Mouse (Mus musculus): Measurements from ENCODE around the gene Gprin1. TPM values are rescaled to one million over a fixed set of nuclear protein-coding genes. Genes with fewer than 3 reads are reported as not detected.

The Gprin1 gene
- polyA plus RNA-seq (2015; fragmentation: Nextera tagmentation; extraction: Ambion mirVana) = 0.12 and 0.14 TPM in 2 replicates

GRCm38 (mm10) chr13:54749864-54750411 lies at the start of gene Gprin1:
TSS of gene Gprin1 (minus strand) at chr13:54749874.

DNA sequence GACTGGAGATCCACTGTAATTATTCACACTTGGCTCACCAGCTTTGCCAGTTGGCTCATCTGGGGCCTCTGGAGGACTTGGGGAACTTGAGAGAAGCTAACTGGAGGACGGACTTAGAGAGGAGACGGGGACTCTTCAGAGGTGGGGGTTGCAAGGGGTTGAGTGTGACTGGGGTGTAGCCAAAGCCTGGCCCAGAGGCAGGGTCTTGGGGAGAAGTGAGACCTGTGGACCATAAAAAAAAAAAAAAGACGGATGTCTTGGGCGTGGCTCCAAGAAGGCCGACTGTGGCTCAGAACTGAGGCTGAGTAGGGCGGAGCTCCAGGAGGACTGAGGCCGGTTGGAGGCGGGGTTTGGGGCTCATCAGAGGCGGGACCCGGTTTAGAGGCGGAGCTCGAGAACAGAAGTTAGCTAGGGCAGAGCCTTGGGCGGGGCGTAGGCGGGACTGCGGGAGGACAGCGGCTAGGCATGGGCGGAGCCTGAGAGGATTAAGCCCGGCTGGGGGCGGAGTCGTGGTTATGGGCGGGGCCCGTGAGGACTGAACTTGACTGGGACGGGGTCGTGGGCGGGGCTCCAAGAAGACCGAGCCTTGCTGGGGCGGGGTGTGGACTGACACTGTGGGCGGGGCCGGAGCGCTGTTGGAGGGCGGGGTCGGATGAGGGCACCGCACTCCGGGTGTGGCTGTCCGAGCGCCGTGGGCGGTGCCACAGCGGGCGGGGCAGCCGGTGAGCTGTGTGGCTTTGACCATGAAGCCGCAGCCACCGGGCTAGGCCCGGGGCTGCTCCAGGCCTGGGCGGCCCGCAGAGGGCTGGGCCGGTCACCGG lies 39.3 kb upstream of the Gprin1 start, which contains the start of gene Tspan17:
Gene Tspan17, plus strand, starts transcription at position 638 of the 821 bp plus-strand sequence.

GRCm38 (mm10) chr13:54783698-54784097 lies 34.0 kb upstream of the Gprin1 start, which contains the start of gene Eif4e1b:
TSS of gene Eif4e1b (plus strand) at chr13:54783998.

GRCm38 (mm10) chr13:54766192-54766768 lies 16.6 kb upstream of the Gprin1 start, which contains the start of gene Sncb:
TSS of gene Sncb (minus strand) at chr13:54766595.

GRCm38 (mm10) chr13:54701243-54701642 lies 48.4 kb downstream of the Gprin1 start, which contains the start of gene Cdhr2:
TSS of gene Cdhr2 (plus strand) at chr13:54701461.

DNA sequence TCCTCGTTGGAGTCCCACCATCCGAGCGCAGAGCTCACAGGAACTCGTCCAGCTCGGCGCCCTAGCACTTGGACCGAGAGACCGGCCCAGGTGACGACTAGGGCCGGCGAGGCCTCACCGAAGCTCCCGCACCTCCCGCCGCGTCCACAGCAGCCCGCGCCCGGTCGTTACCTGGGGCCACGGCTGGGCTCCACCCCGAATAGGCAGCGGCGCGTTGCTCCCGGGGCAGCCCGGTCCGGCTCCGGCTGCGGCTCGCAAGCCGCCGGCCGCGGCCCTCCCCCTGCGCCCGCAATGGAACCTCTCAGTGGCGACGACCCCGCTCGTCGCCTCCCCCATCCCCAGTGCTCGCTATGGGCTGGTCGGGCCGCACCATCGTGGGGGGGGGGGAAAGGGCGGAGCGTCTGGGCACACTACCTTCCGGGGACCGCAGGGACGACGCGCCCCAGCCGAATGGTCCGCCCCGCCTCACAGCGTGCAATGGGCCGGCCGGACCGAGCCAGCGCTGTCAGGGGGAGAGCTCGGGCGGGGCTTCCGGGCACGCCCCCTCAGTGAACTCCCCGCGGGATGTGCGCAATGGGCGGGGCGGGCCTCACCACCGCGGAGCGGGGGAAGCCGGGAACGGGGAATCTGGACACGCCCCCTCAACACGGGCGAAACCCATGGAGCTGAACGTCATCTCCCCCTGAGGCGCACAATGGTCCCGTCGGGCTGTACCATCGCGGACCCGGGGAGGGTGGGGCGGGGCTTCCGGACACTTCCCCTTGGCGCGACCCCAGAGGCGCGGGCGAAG lies 55.9 kb downstream of the Gprin1 start, which contains the start of gene Rnf44:
Gene Rnf44, minus strand, starts transcription at position 350 of the 790 bp plus-strand sequence.

Other genes starting within 250 kb of the Gprin1 start
- 2.9 and 3.0 TPM in 2 replicates for gene Simc1, start 246.1 kb downstream of the Gprin1 start, polyA plus RNA-seq (2015; fragmentation: Nextera tagmentation; extraction: Ambion mirVana)
- 95.0 and 99.7 TPM in 2 replicates for gene 4833439L19Rik, start 184.4 kb downstream of the Gprin1 start, polyA plus RNA-seq (2015; fragmentation: Nextera tagmentation; extraction: Ambion mirVana)
- 13.6 and 14.4 TPM in 2 replicates for gene Arl10, start 174.9 kb downstream of the Gprin1 start, polyA plus RNA-seq (2015; fragmentation: Nextera tagmentation; extraction: Ambion mirVana)
- gene Nop16, start 159.8 kb downstream of the Gprin1 start, polyA plus RNA-seq (2015; fragmentation: Nextera tagmentation; extraction: Ambion mirVana) = 37.0 and 40.0 TPM in 2 replicates
- gene Higd2a, start 159.7 kb downstream of the Gprin1 start, polyA plus RNA-seq (2015; fragmentation: Nextera tagmentation; extraction: Ambion mirVana) = 214 and 221 TPM in 2 replicates
- 107 and 125 TPM in 2 replicates for gene Cltb, start 138.5 kb downstream of the Gprin1 start, polyA plus RNA-seq (2015; fragmentation: Nextera tagmentation; extraction: Ambion mirVana)
- 60.8 and 67.5 TPM in 2 replicates for gene Faf2, start 128.1 kb downstream of the Gprin1 start, polyA plus RNA-seq (2015; fragmentation: Nextera tagmentation; extraction: Ambion mirVana)
- gene Rnf44, start 56.0 kb downstream of the Gprin1 start, polyA plus RNA-seq (2015; fragmentation: Nextera tagmentation; extraction: Ambion mirVana) = 54.0 and 56.8 TPM in 2 replicates
- gene Cdhr2, start 48.4 kb downstream of the Gprin1 start, polyA plus RNA-seq (2015; fragmentation: Nextera tagmentation; extraction: Ambion mirVana) = 0.02 and 0.04 TPM in 2 replicates
- gene Sncb, start 16.7 kb upstream of the Gprin1 start, polyA plus RNA-seq (2015; fragmentation: Nextera tagmentation; extraction: Ambion mirVana) = not detected in 2 replicates
- gene Eif4e1b, start 34.1 kb upstream of the Gprin1 start, polyA plus RNA-seq (2015; fragmentation: Nextera tagmentation; extraction: Ambion mirVana) = not detected in 2 replicates
- gene Tspan17, start 39.5 kb upstream of the Gprin1 start, polyA plus RNA-seq (2015; fragmentation: Nextera tagmentation; extraction: Ambion mirVana) = 56.1 and 56.3 TPM in 2 replicates
- gene Unc5a, start 199.5 kb upstream of the Gprin1 start, polyA plus RNA-seq (2015; fragmentation: Nextera tagmentation; extraction: Ambion mirVana) = 9.4 and 9.5 TPM in 2 replicates

Data from urinary bladder, postnatal 0 days (tissue).